Comparison of ENCODE assay signal across 8 mouse cellular contexts in the genomic region with DNA sequence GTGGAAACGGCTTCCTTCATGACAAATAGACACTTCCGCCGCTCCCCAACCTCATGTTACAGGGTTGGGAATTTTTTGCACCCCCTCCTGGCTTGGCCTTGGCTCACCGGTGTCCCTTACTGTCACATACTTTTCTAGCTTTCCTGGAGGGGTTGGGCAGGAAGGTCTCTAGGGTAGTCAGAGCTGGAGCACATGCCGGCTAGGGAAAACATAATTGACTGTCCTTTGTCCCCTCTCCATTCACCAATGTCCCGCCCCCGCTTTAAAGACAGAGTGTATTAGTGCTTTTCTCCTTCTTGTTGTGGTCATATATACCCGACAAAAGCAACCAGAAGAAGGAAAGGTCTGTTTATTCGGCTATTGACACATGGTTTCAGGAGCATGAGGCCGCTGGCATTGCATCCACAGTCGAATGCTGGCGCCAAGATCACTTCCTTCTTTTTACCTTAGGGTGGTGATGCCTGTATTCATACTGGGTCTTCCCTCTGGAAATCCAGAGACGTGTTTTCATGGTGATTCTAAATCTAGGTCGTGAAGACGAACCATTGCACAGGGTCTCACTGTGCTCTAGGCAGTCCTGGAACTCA. TPM values are rescaled to one million over a fixed set of nuclear protein-coding genes. Genes with fewer than 3 reads are reported as not detected.
DNase-seq lines count a peak whose midpoint lies in the region; ATAC-seq and TF ChIP-seq lines count a peak whose summit lies in the region.

No protein-coding gene starts in this region.

- H3K9ac ChIP-seq in heart, adult 2 months (ENCODE audit: low read depth, low read length): peak overlapping the region; percentile 83
- peak overlapping the region; percentile 95 for H3K9ac ChIP-seq in heart, embryonic 11.5 days (ENCODE audit: low read depth, low read length)
- H3K9ac ChIP-seq in limb, embryonic 14.5 days (ENCODE audit: low read depth, low read length, severe bottlenecking): peak overlapping the region; percentile 97
- H3K9ac ChIP-seq in midbrain, embryonic 16.5 days (ENCODE audit: low read depth, low read length): peak overlapping the region; percentile 93

- intact Hi-C loops in heart, adult 2 months (cut with DNase I): loop anchor here (2.0 to 10.0 kb wide), 2 partner anchors 56 to 322 kb away; a partner anchor contains a TSS
- intact Hi-C loops in heart, postnatal 25 days (cut with DNase I): no loop called here

- no peak for TF ChIP-seq POLR2A in heart, adult 2 months (IDR thresholded peaks at IDR 0.05; ENCODE audit: insufficient read depth, low read depth, low read length)
- TF ChIP-seq POLR2A in bone marrow macrophage, adult 2 months (IDR thresholded peaks at IDR 0.05; ENCODE audit: borderline replicate concordance, low read depth, low read length): no peak
- TF ChIP-seq POLR2A in limb, embryonic 14.5 days (IDR thresholded peaks at IDR 0.05; ENCODE audit: borderline replicate concordance, extremely low read depth, insufficient read depth, insufficient read length): no peak

- no peaks in the 10 kb centered on the region for H3K27me3 ChIP-seq in heart, adult 2 months (ENCODE audit: control insufficient read depth, insufficient read depth, low read length)
- H3K27me3 ChIP-seq in heart, embryonic 11.5 days (ENCODE audit: control insufficient read depth, insufficient read depth, low read length): no peaks in the 10 kb centered on the region
- no peaks in the 10 kb centered on the region for H3K27me3 ChIP-seq in limb, embryonic 14.5 days (ENCODE audit: control insufficient read depth, insufficient read depth, low read length)
- H3K27me3 ChIP-seq in midbrain, embryonic 16.5 days (ENCODE audit: control insufficient read depth, insufficient read depth, low read depth, low read length): no peaks in the 10 kb centered on the region

- ATAC-seq in heart, embryonic 11.5 days (replicated peaks; ENCODE audit: insufficient number of reproducible peaks, low FRiP score, low TSS enrichment): no peak
- 0 out of 2 replicates have a peak, but pooled peaks have one; percentile 1 for ATAC-seq in limb, embryonic 14.5 days (ENCODE audit: low FRiP score, low read depth)
- ATAC-seq in midbrain, embryonic 16.5 days: peak; percentile 1; the same call in 1 of the 2 replicates

- 2% methylated on average over 15 of the region's 15 CpGs for WGBS in heart, adult 2 months
- WGBS in heart, embryonic 11.5 days (ENCODE audit: insufficient replicate concordance): 6% methylated on average over 15 of the region's 15 CpGs
- WGBS in limb, embryonic 14.5 days: 4% methylated on average over 15 of the region's 15 CpGs
- 6% methylated on average over 15 of the region's 15 CpGs for whole genome bisulfite sequencing in midbrain, embryonic 16.5 days

- H3K4me3 ChIP-seq in heart, adult 2 months: peak overlapping the region; percentile 91
- H3K4me3 ChIP-seq in bone marrow macrophage, adult 2 months (ENCODE audit: insufficient read depth, low read length): peak overlapping the region; percentile 93
- H3K4me3 ChIP-seq in heart, embryonic 11.5 days (ENCODE audit: low read depth, low read length): peak overlapping the region; percentile 82
- H3K4me3 ChIP-seq in limb, embryonic 14.5 days (replicated peaks; ENCODE audit: low read length): peak overlapping the region; percentile 90
- peak overlapping the region; percentile 93 for H3K4me3 ChIP-seq in midbrain, embryonic 16.5 days (ENCODE audit: low read depth, low read length)

- H3K79me2 ChIP-seq in heart, adult 2 months (replicated peaks; ENCODE audit: control insufficient read depth, insufficient read depth, low read length): no peaks in the 10 kb centered on the region

- no peak for TF ChIP-seq EP300 in heart, adult 2 months (IDR thresholded peaks at IDR 0.05; ENCODE audit: insufficient read depth, low read depth, low read length)

- no peak for DNase-seq in heart, adult 2 months
- DNase-seq in heart, postnatal 25 days (ENCODE audit: low spot score): no peak
- no peak for DNase-seq in limb, embryonic 14.5 days (ENCODE audit: low spot score)
- no peak for DNase-seq in thymus, postnatal 10 days (ENCODE audit: low spot score in 2 of 2)
- no peak for DNase-seq in gastrocnemius, adult 18-20 months (ENCODE audit: low spot score)

- peak overlapping the region; percentile 94 for H3K27ac ChIP-seq in heart, adult 2 months
- peak overlapping the region; percentile 81 for H3K27ac ChIP-seq in bone marrow macrophage, adult 2 months (ENCODE audit: insufficient read depth, low read depth, low read length)
- H3K27ac ChIP-seq in heart, embryonic 11.5 days (ENCODE audit: low read depth, low read length): peak overlapping the region; percentile 89
- H3K27ac ChIP-seq in limb, embryonic 14.5 days (replicated peaks; ENCODE audit: low read depth, low read length): peak overlapping the region; percentile 88; the same call in 1 of the 2 replicates
- H3K27ac ChIP-seq in midbrain, embryonic 16.5 days (ENCODE audit: low read length): peak overlapping the region; percentile 85

- H3K4me1 ChIP-seq in heart, adult 2 months (ENCODE audit: control insufficient read depth, insufficient read depth, low read length): 0 out of 2 replicates have a peak, but pooled peaks cover 2% of the 10 kb centered on the region
- H3K4me1 ChIP-seq in bone marrow macrophage, adult 2 months (ENCODE audit: control insufficient read depth, insufficient read depth, low read length): peaks cover 6% of the 10 kb centered on the region
- peaks cover 7% of the 10 kb centered on the region for H3K4me1 ChIP-seq in heart, embryonic 11.5 days (ENCODE audit: control insufficient read depth, insufficient read depth, low read length)
- H3K4me1 ChIP-seq in limb, embryonic 14.5 days (ENCODE audit: control insufficient read depth, insufficient read depth, low read length): peaks cover 7% of the 10 kb centered on the region
- peaks cover 20% of the 10 kb centered on the region for H3K4me1 ChIP-seq in midbrain, embryonic 16.5 days (ENCODE audit: control insufficient read depth, insufficient read depth, low read length)

- no peak for TF ChIP-seq CTCF in heart, adult 2 months (IDR thresholded peaks at IDR 0.05)
- TF ChIP-seq CTCF in bone marrow macrophage, adult 2 months (IDR thresholded peaks at IDR 0.05; ENCODE audit: low read depth, low read length): no peak

- no peaks in the 10 kb centered on the region for H3K9me3 ChIP-seq in heart, embryonic 11.5 days (replicated peaks; ENCODE audit: control insufficient read depth, low read length)
- no peaks in the 10 kb centered on the region for H3K9me3 ChIP-seq in limb, embryonic 14.5 days (ENCODE audit: control insufficient read depth, low read length)
- no peaks in the 10 kb centered on the region for H3K9me3 ChIP-seq in midbrain, embryonic 16.5 days (replicated peaks; ENCODE audit: control insufficient read depth, low read length, poor library complexity, severe bottlenecking)

- H3K36me3 ChIP-seq in heart, adult 2 months (ENCODE audit: control insufficient read depth, insufficient read depth, low read length): no peaks in the 10 kb centered on the region
- H3K36me3 ChIP-seq in heart, embryonic 11.5 days (ENCODE audit: control insufficient read depth, insufficient read depth, low read length): peaks cover 8% of the 10 kb centered on the region
- peaks cover 29% of the 10 kb centered on the region for H3K36me3 ChIP-seq in limb, embryonic 14.5 days (ENCODE audit: control insufficient read depth, insufficient read depth, low read length)
- H3K36me3 ChIP-seq in midbrain, embryonic 16.5 days (ENCODE audit: control insufficient read depth, insufficient read depth, low read length): peaks cover 19% of the 10 kb centered on the region

- peak overlapping the region; percentile 90 for H3K4me2 ChIP-seq in heart, embryonic 11.5 days
- H3K4me2 ChIP-seq in limb, embryonic 14.5 days (replicated peaks; ENCODE audit: low read depth, low read length, severe bottlenecking): peak overlapping the region; percentile 89
- peak overlapping the region; percentile 96 for H3K4me2 ChIP-seq in midbrain, embryonic 16.5 days (ENCODE audit: low read length)

RNA-seq across cellular contexts. Expression of a gene that starts 1.0 kb away (rescaled TPM):
- 10 to 100 TPM; 17.6 to 19.3 TPM for total RNA-seq in heart, adult 2 months (2021)
- polyA plus RNA-seq in heart, adult 2 months (2012; rRNA removed): 19.9 and 30.1 TPM in 2 replicates
- 10 to 100 TPM; 19.1 to 19.3 TPM for total RNA-seq in heart, postnatal 25 days (2021)
- polyA plus RNA-seq in bone marrow macrophage, adult 2 months (2012; ENCODE audit: insufficient read depth, insufficient read length, missing spikeins): 14.2 and 14.3 TPM in 2 replicates
- polyA plus RNA-seq in heart, embryonic 11.5 days (2014; fragmentation: Nextera tagmentation; extraction: Ambion mirVana): 26.3 and 33.2 TPM in 2 replicates
- 40.5 and 41.2 TPM in 2 replicates for polyA plus RNA-seq in limb, embryonic 14.5 days (2012; rRNA removed)
- polyA plus RNA-seq in limb, embryonic 14.5 days (2014; fragmentation: Nextera tagmentation; extraction: Ambion mirVana): 28.8 and 31.7 TPM in 2 replicates
- 71.6 and 72.5 TPM in 2 replicates for polyA plus RNA-seq in midbrain, embryonic 16.5 days (2015; fragmentation: Nextera tagmentation; extraction: Ambion mirVana)
- total RNA-seq in gastrocnemius, adult 18-20 months (2021): 10 to 100 TPM; 18.4 to 21.3 TPM

RNA-seq across cellular contexts. Expression of a gene that starts 4.9 kb away (rescaled TPM):
- total RNA-seq in heart, adult 2 months (2021): 1 to 10 TPM; 1.0 to 1.6 TPM
- polyA plus RNA-seq in heart, adult 2 months (2012; rRNA removed): 4.2 and 12.9 TPM in 2 replicates
- 1 to 10 TPM in 1 of 2 experiments, not detected in 1; 2.2 TPM for total RNA-seq in heart, postnatal 25 days (2021)
- polyA plus RNA-seq in bone marrow macrophage, adult 2 months (2012; ENCODE audit: insufficient read depth, insufficient read length, missing spikeins): 3.6 and 4.5 TPM in 2 replicates
- 9.4 and 12.2 TPM in 2 replicates for polyA plus RNA-seq in heart, embryonic 11.5 days (2014; fragmentation: Nextera tagmentation; extraction: Ambion mirVana)
- polyA plus RNA-seq in limb, embryonic 14.5 days (2012; rRNA removed): 7.3 and 7.9 TPM in 2 replicates
- 14.1 and 18.2 TPM in 2 replicates for polyA plus RNA-seq in limb, embryonic 14.5 days (2014; fragmentation: Nextera tagmentation; extraction: Ambion mirVana)
- 16.8 and 20.9 TPM in 2 replicates for polyA plus RNA-seq in midbrain, embryonic 16.5 days (2015; fragmentation: Nextera tagmentation; extraction: Ambion mirVana)
- 1 to 10 TPM in 1 of 2 experiments, under 1 TPM in 1; 0.96 to 1.4 TPM for total RNA-seq in gastrocnemius, adult 18-20 months (2021)

RNA-seq across cellular contexts. Expression of a gene that starts 11.5 kb away (rescaled TPM):
- under 1 TPM; 0.21 to 0.89 TPM for total RNA-seq in heart, adult 2 months (2021)
- 0.31 TPM in 1 of 2 replicates, not detected in the other for polyA plus RNA-seq in heart, adult 2 months (2012; rRNA removed)
- under 1 TPM; 0.22 to 0.34 TPM for total RNA-seq in heart, postnatal 25 days (2021)
- 2.0 and 3.1 TPM in 2 replicates for polyA plus RNA-seq in bone marrow macrophage, adult 2 months (2012; ENCODE audit: insufficient read depth, insufficient read length, missing spikeins)
- not detected in 2 replicates for polyA plus RNA-seq in heart, embryonic 11.5 days (2014; fragmentation: Nextera tagmentation; extraction: Ambion mirVana)
- 0.14 and 0.34 TPM in 2 replicates for polyA plus RNA-seq in limb, embryonic 14.5 days (2012; rRNA removed)
- 0.26 and 0.29 TPM in 2 replicates for polyA plus RNA-seq in limb, embryonic 14.5 days (2014; fragmentation: Nextera tagmentation; extraction: Ambion mirVana)
- polyA plus RNA-seq in midbrain, embryonic 16.5 days (2015; fragmentation: Nextera tagmentation; extraction: Ambion mirVana): 0.19 and 0.24 TPM in 2 replicates
- total RNA-seq in gastrocnemius, adult 18-20 months (2021): not detected

RNA-seq across cellular contexts. Expression of a gene that starts 16.9 kb away (rescaled TPM):
- under 1 TPM; 0.29 to 0.32 TPM for total RNA-seq in heart, adult 2 months (2021)
- 0.76 and 0.98 TPM in 2 replicates for polyA plus RNA-seq in heart, adult 2 months (2012; rRNA removed)
- total RNA-seq in heart, postnatal 25 days (2021): under 1 TPM; 0.29 to 0.59 TPM
- polyA plus RNA-seq in bone marrow macrophage, adult 2 months (2012; ENCODE audit: insufficient read depth, insufficient read length, missing spikeins): not detected in 2 replicates
- 0.13 and 0.14 TPM in 2 replicates for polyA plus RNA-seq in heart, embryonic 11.5 days (2014; fragmentation: Nextera tagmentation; extraction: Ambion mirVana)
- polyA plus RNA-seq in limb, embryonic 14.5 days (2012; rRNA removed): 0.19 and 0.23 TPM in 2 replicates
- 0.25 and 0.37 TPM in 2 replicates for polyA plus RNA-seq in limb, embryonic 14.5 days (2014; fragmentation: Nextera tagmentation; extraction: Ambion mirVana)
- 0.57 and 0.63 TPM in 2 replicates for polyA plus RNA-seq in midbrain, embryonic 16.5 days (2015; fragmentation: Nextera tagmentation; extraction: Ambion mirVana)
- total RNA-seq in gastrocnemius, adult 18-20 months (2021): not detected

RNA-seq across cellular contexts. Expression of a gene that starts 21.5 kb away (rescaled TPM):
- total RNA-seq in heart, adult 2 months (2021): 1 to 10 TPM in 1 of 2 experiments, under 1 TPM in 1; 0.86 to 2.4 TPM
- polyA plus RNA-seq in heart, adult 2 months (2012; rRNA removed): 3.0 and 8.4 TPM in 2 replicates
- total RNA-seq in heart, postnatal 25 days (2021): 1 to 10 TPM in 1 of 2 experiments, under 1 TPM in 1; 0.70 to 3.7 TPM
- not detected in 2 replicates for polyA plus RNA-seq in bone marrow macrophage, adult 2 months (2012; ENCODE audit: insufficient read depth, insufficient read length, missing spikeins)
- polyA plus RNA-seq in heart, embryonic 11.5 days (2014; fragmentation: Nextera tagmentation; extraction: Ambion mirVana): not detected in 2 replicates
- 0.08 and 0.35 TPM in 2 replicates for polyA plus RNA-seq in limb, embryonic 14.5 days (2012; rRNA removed)
- not detected in 2 replicates for polyA plus RNA-seq in limb, embryonic 14.5 days (2014; fragmentation: Nextera tagmentation; extraction: Ambion mirVana)
- polyA plus RNA-seq in midbrain, embryonic 16.5 days (2015; fragmentation: Nextera tagmentation; extraction: Ambion mirVana): 0.33 and 1.0 TPM in 2 replicates
- 1 to 10 TPM; 2.0 to 8.4 TPM for total RNA-seq in gastrocnemius, adult 18-20 months (2021)
